Mouse (Mus musculus) spleen, postnatal 4 days (tissue): Measurements from ENCODE around the gene Arhgef10l.

Experiments
- DNase-seq, 2 experiments: peaks; one replicate each; pipeline ENCODE4 v3.0.0; 2022; ENCODE audit warnings: low spot score in 2 of 2

Arhgef10l gene

GRCm38 (mm10) chr4:140524927-140525326 is 140.9 kb downstream of the Arhgef10l start:
- DNase-seq = no peak

- DNase-seq = no peak
Observed at GRCm38 (mm10) chr4:140522873-140523272, 142.9 kb downstream of the Arhgef10l start.

- DNase-seq = no peak
Observed at GRCm38 (mm10) chr4:140520719-140521118, 145.1 kb downstream of the Arhgef10l start.

- DNase-seq = no peak
Observed at GRCm38 (mm10) chr4:140513797-140514196, 152.0 kb downstream of the Arhgef10l start.

- DNase-seq = no peak
Observed at GRCm38 (mm10) chr4:140509856-140510255, 156.0 kb downstream of the Arhgef10l start.

- no peak for DNase-seq
Observed at GRCm38 (mm10) chr4:140507172-140507714, 158.6 kb downstream of the Arhgef10l start.

GRCm38 (mm10) chr4:140505608-140506002 is 160.2 kb downstream of the Arhgef10l start:
- no peak for DNase-seq

- DNase-seq = no peak
Observed at GRCm38 (mm10) chr4:140504921-140505607, 160.7 kb downstream of the Arhgef10l start.

GRCm38 (mm10) chr4:140504067-140504913 is 161.5 kb downstream of the Arhgef10l start:
- no peak for DNase-seq

GRCm38 (mm10) chr4:140500766-140501165 is 165.0 kb downstream of the Arhgef10l start:
- no peak for DNase-seq

GRCm38 (mm10) chr4:140499571-140499970 is 166.2 kb downstream of the Arhgef10l start:
- no peak for DNase-seq

GRCm38 (mm10) chr4:140497169-140497568 is 168.6 kb downstream of the Arhgef10l start:
- no peak for DNase-seq

- DNase-seq = no peak
Observed at GRCm38 (mm10) chr4:140491555-140491954, 174.3 kb downstream of the Arhgef10l start.

- no peak for DNase-seq
Observed at GRCm38 (mm10) chr4:140485442-140485841, 180.4 kb downstream of the Arhgef10l start.

GRCm38 (mm10) chr4:140483134-140483533 is 182.7 kb downstream of the Arhgef10l start:
- no peak for DNase-seq

GRCm38 (mm10) chr4:140480369-140481067 is 185.3 kb downstream of the Arhgef10l start:
- no peak for DNase-seq

- DNase-seq = no peak
Observed at GRCm38 (mm10) chr4:140475194-140475593, 190.6 kb downstream of the Arhgef10l start.

GRCm38 (mm10) chr4:140469760-140470452 is 195.9 kb downstream of the Arhgef10l start:
- DNase-seq = no peak

- no peak for DNase-seq
Observed at GRCm38 (mm10) chr4:140467254-140467791, 198.5 kb downstream of the Arhgef10l start.
